Mouse (Mus musculus): Measurements from ENCODE around the gene Col16a1.

- TF ChIP-seq CTCF (IDR thresholded peaks at IDR 0.05; ENCODE audit: low read depth, low read length) (no peak), POLR2A (IDR thresholded peaks at IDR 0.05; ENCODE audit: insufficient read depth, low read length) (no peak)
Measured at GRCm38 (mm10) chr4:130095137-130095536, 47.5 kb downstream of the Col16a1 start.
